Mouse (Mus musculus) adrenal gland (tissue): ENCODE data around the gene Rcl1.

ENCODE experiments used
- intact Hi-C: fragments of 180-260 bp; cut with DNase I; formaldehyde crosslinking; loops from one replicate; pipeline ENCODE4 v1.15.1; 2025
- microRNA-seq, 2 experiments: library from miRNA; unstranded; fragments of <30 nt; microRNA quantifications; one replicate each; pipeline ENCODE4; 2019

The Rcl1 gene

GRCm38 (mm10) chr19:29145421-29145820 lies 44.2 kb downstream of the Rcl1 start:
- intact Hi-C loops, result no loop called here

- intact Hi-C loops, result no loop called here
Measured at GRCm38 (mm10) chr19:29146820-29147219, 45.6 kb downstream of the Rcl1 start.

GRCm38 (mm10) chr19:29149583-29149982 lies 48.4 kb downstream of the Rcl1 start:
- intact Hi-C loops, result no loop called here

- intact Hi-C loops, result no loop called here
Measured at GRCm38 (mm10) chr19:29150038-29150437, 48.9 kb downstream of the Rcl1 start.

DNA sequence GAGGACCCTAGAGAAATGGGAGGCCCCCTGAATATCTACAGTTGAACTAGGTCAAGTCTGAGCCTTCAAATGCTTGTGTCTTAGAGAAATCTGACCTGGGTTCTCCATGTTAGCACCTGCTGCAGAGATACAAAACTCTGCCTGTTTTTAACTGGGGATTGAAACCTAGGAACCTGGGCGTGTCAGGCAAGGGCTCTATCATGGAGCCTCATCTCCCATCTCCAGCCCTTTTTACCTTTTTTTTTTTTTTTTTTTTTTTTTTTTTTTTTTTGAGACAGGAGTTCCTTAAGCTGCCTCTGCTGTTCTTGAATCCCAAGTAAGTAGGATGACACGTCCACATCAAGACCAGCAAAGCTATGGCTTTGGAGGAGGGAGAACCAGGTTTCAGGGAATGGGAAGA lies 50.3 kb downstream of the Rcl1 start:
- intact Hi-C loops, result no loop called here

DNA sequence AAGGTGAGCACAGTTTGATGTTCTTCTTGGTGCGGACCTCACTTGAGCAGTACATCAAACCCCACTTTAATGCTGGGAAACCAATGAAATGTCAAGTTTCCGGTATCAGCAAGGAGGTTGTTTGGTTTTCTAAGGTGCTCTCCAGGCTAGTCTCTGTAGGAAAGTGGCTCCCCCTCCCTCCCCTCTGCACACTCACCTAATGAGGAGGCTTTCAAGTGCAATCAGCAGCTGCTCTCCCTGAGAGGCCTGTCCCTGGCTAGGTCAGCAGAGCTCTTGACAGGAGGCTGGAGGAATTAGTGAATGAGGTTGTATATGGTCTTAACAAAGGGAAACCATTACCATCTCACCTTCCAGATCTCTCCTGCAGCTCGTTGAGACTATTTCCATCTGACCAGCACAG lies 54.4 kb downstream of the Rcl1 start:
- intact Hi-C loops, result no loop called here

GRCm38 (mm10) chr19:29156417-29156816 lies 55.2 kb downstream of the Rcl1 start:
- intact Hi-C loops, result no loop called here

DNA sequence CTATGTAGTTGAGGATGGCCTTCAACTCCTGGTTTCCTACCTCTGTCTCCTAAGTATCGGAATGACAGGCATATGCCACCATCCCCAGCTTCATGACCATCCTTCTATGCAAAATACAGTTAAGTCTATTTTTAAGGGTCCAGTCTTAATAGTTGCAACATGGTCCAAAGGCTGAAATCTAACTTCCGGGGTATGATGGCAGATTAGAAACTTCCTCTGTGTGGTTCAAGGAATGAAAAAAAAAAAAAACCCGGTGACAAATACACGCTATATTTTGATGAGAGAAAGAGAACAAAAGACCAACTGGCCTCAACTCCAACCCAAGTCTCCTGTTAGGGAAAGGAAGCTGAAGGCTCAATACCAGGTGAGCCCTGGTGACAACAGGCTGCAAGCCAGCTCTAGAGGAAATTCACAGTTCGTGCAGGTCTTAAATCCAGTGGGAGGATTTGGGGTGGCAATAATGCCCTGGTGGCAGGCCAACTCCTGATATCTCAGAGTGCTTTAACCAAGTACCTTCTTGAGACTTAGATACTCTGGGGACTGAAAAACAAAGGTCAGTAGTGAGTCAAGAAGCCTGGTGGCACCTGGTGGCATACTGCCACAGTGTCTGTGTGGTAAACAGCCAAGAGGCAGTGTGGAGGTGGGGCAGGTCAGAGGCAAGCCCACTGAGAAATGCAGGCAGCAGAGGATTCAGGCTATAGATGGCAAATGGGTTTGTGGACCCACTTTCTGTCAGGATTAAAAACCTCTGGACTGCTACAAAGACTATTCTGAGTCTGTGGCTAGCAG lies 56.7 kb downstream of the Rcl1 start:
- intact Hi-C loops, result no loop called here

- intact Hi-C loops, result no loop called here
Measured at GRCm38 (mm10) chr19:29158486-29158885, 57.3 kb downstream of the Rcl1 start.

GRCm38 (mm10) chr19:29163817-29164527 lies 62.8 kb downstream of the Rcl1 start:
- intact Hi-C loops, result no loop called here

GRCm38 (mm10) chr19:29164528-29165166 lies 63.5 kb downstream of the Rcl1 start:
- intact Hi-C loops, result no loop called here

DNA sequence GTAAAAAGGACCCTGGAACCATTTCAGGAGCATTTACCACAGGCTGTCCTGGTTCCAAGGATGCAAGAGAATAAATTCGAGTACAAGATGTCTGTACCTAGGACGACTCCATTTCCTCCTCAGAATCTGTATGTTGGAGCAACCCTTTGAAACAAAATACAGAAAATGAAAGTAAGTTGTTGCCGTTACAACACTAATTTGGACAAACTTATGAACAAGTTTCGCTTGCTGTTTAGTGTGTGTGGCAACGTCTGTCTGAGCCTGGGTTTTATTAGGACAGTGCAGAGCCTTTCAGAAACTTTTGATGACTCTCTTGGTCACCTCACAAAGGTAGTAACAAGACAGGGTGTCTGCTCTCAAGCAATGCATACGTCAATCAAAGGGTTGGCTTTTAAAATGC lies 66.8 kb downstream of the Rcl1 start:
- intact Hi-C loops, result no loop called here

GRCm38 (mm10) chr19:29180336-29180735 lies 79.2 kb downstream of the Rcl1 start:
- intact Hi-C loops, result no loop called here

DNA sequence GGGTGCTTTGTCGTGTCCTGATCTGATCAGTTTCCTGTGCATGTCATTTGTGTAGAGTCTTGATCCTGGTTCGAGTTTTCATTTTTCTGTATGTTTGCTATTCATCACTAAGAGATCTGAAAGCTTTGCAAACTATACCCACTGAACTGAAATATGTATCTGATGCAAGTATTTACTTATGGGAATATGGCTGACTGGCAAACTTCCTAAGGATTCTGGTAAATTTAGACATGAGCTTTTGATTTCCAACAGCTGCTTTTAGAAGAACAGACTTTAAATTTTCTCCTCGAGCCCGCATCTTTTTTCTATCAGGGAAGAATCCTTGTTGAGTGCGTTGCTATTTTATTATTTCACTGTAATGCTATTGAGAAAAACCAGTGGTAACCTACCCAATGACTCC lies 81.0 kb downstream of the Rcl1 start:
- intact Hi-C loops, result no loop called here

DNA sequence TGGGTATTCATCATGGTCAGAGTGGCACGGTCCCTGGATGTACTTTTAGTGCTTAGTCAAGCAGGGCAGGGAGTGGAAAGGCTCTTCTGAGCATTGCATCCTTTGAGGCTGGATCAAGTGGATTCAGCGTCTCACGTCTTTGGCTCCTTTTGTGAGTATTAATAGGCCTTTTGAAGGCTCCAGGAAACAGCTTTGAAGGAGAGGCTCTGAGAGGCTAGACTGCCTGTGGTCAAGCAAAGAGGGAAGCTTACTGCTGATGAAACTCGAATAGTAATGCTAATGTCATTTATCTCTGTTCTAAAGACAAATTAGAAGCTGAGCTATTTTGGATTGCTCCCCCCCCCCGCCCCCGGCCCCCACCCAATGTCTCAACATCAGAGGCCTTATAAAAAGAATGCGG lies 83.9 kb downstream of the Rcl1 start:
- intact Hi-C loops, result no loop called here

DNA sequence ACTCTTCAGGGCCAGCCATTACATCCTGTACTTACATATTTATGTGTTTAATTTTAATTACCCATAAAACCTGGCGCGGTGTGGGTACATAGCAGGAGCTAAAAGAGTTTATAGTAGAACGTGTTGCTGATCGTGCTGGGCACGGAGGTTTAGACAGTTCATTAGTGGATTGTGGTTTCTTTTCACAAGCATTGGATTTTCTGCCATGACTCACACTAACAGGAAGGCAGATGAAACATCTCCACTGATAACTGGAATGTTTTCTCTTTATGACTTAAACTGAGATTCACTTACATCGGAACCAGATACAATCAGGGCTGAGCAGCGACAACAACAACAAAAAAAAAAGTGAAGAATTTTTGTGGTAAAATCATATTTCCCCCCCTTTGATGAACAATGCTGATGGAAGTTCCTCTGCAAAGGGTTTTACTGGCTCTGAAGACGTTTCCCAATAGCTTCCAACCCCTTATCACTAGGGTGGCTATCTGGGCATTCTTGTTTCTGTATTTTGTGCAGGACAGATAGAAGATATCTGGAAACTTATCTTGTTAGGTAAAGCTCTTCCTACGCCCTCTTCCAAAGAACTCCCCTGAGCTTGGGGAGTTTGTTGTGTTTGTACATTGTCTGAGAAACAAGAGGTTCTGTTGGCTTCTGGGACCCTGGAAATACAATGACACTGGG lies 84.5 kb downstream of the Rcl1 start:
- intact Hi-C loops, result no loop called here

DNA sequence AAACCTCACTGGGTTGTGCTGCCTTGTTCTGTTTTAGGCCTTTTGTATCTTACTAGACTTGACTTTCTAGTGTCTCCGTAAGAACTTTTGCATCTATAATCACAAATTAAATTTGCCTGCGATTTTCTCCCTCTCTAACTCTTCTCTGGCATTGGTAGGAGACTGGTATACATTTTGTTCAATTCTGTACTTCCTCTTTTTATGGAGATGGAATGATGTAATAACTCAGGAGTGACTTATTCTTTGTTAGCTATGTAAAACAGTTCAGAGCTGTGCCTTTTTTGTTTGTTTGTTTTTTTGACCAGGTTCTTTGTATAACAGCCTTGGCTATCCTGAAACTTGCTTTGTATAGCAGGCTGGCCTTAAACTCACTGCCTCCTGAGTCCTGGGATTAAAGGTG lies 87.7 kb downstream of the Rcl1 start:
- intact Hi-C loops, result no loop called here

Small RNAs within 50 kb of the gene (microRNA-seq; reads per million reads assigned to microRNA genes)
- 397 to 798 reads per million in 2 experiments for gene Mir101b
